ENCODE assay signal across 9 mouse cellular contexts in the genomic region with DNA sequence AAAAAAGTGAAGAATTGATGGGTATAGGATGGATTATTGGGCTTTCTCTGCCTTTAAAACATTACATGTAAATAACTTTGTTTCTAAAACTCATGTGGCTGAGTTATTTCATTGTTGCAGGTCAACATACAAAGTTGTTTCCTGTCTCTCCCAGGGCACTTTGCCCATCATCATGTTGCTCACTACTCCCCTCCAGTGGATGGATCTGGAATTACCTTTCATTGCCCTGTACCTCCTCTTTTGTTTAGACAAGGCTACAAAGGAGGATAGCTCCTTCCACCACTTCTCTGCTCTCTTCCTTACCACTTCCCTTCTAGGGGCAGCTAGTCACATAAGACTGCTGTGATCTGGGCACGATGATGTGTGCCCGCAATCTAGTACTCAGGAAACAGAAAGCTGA. TPM values are rescaled to one million over a fixed set of nuclear protein-coding genes. Genes with fewer than 3 reads are reported as not detected.
DNase-seq lines count a peak whose midpoint lies in the region; ATAC-seq and TF ChIP-seq lines count a peak whose summit lies in the region.
"Had no signal": no experiment of that assay in that cellular context is flagged by ENCODE, and none has a peak within 500 bp of the region (broad histone marks: within the 10 kb centered on the region; RNA-seq: fewer than 3 reads in every experiment).

No protein-coding gene starts in this region.

- H3K9ac ChIP-seq in hindbrain, embryonic 11.5 days (ENCODE audit: low read depth, low read length) = no peak overlapping the region
- no peak overlapping the region for H3K9ac ChIP-seq in hindbrain, embryonic 13.5 days
- no peak overlapping the region for H3K9ac ChIP-seq in midbrain, postnatal 0 days (replicated peaks; ENCODE audit: low read length, poor library complexity, severe bottlenecking)

- no peak overlapping the region for H3K4me2 ChIP-seq in hindbrain, embryonic 11.5 days (replicated peaks; ENCODE audit: low read depth, low read length)
- H3K4me2 ChIP-seq in hindbrain, embryonic 13.5 days = no peak overlapping the region
- no peak overlapping the region for H3K4me2 ChIP-seq in midbrain, postnatal 0 days (ENCODE audit: low read depth, low read length, poor library complexity, severe bottlenecking)

- TF ChIP-seq CTCF in midbrain, postnatal 0 days (IDR thresholded peaks at IDR 0.05) = peak; percentile 72

- intact Hi-C loops in heart, postnatal 14 days (cut with DNase I) = loop anchor here (5.0 kb wide), 3 partner anchors 58 to 122 kb away; no protein-coding TSS in a partner anchor

- WGBS in hindbrain, embryonic 11.5 days = 57% methylated on average over 2 of the region's 2 CpGs
- 54% methylated on average over 2 of the region's 2 CpGs for WGBS in hindbrain, embryonic 13.5 days
- 49% methylated on average over 2 of the region's 2 CpGs for WGBS in midbrain, postnatal 0 days

- H3K4me1 ChIP-seq in hindbrain, embryonic 11.5 days (replicated peaks; ENCODE audit: control insufficient read depth, insufficient read depth, low read length) = 0 out of 2 replicates have a peak, but pooled peaks cover 2% of the 10 kb centered on the region
- H3K4me1 ChIP-seq in hindbrain, embryonic 13.5 days (replicated peaks) = peaks cover 19% of the 10 kb centered on the region
- H3K4me1 ChIP-seq in midbrain, postnatal 0 days (ENCODE audit: insufficient read depth, low read length) = peaks cover 10% of the 10 kb centered on the region

- H3K36me3 ChIP-seq in hindbrain, embryonic 11.5 days (ENCODE audit: control insufficient read depth, insufficient read depth, low read length) = no peaks in the 10 kb centered on the region
- no peaks in the 10 kb centered on the region for H3K36me3 ChIP-seq in hindbrain, embryonic 13.5 days
- H3K36me3 ChIP-seq in midbrain, postnatal 0 days (ENCODE audit: insufficient read depth, low read length) = no peaks in the 10 kb centered on the region

- no peak overlapping the region for H3K4me3 ChIP-seq in hindbrain, embryonic 11.5 days (ENCODE audit: low read depth, low read length)
- no peak overlapping the region for H3K4me3 ChIP-seq in hindbrain, embryonic 13.5 days
- no peak overlapping the region for H3K4me3 ChIP-seq in midbrain, postnatal 0 days (ENCODE audit: low read depth, low read length)

- peak; percentile 86 for DNase-seq in hindbrain, embryonic 11.5 days (ENCODE audit: low spot score)
- DNase-seq in cerebellum, postnatal 36 days = peak; percentile 73 to 83
- DNase-seq in heart, postnatal 14 days = peak; percentile 81 to 91
- peak; percentile 37 to 71 for DNase-seq in layer of hippocampus, postnatal 36 days
- peak; percentile 46 for DNase-seq in midbrain, postnatal 0 days (ENCODE audit: low spot score)
- DNase-seq in testis, postnatal 10 days (ENCODE audit: low spot score) = peak; percentile 84

- H3K27me3 ChIP-seq in hindbrain, embryonic 11.5 days (ENCODE audit: control insufficient read depth, insufficient read depth, low read length) = no peaks in the 10 kb centered on the region
- H3K27me3 ChIP-seq in hindbrain, embryonic 13.5 days = no peaks in the 10 kb centered on the region
- no peaks in the 10 kb centered on the region for H3K27me3 ChIP-seq in midbrain, postnatal 0 days (ENCODE audit: insufficient read depth, low read length)

- ATAC-seq in hindbrain, embryonic 11.5 days (ENCODE audit: low FRiP score) = no peak
- ATAC-seq in hindbrain, embryonic 13.5 days (ENCODE audit: low FRiP score) = no peak
- ATAC-seq in activated CD4-positive, CD25-positive, alpha-beta regulatory T cell, adult 4 months = peak; percentile 82
- ATAC-seq in midbrain, postnatal 0 days (ENCODE audit: low FRiP score) = no peak

- H3K9me3 ChIP-seq in hindbrain, embryonic 11.5 days (ENCODE audit: control insufficient read depth, low read length) = no peaks in the 10 kb centered on the region
- H3K9me3 ChIP-seq in hindbrain, embryonic 13.5 days = no peaks in the 10 kb centered on the region
- no peaks in the 10 kb centered on the region for H3K9me3 ChIP-seq in midbrain, postnatal 0 days (ENCODE audit: low read length)

- no peak overlapping the region for H3K27ac ChIP-seq in hindbrain, embryonic 11.5 days (ENCODE audit: low read depth, low read length)
- no peak overlapping the region for H3K27ac ChIP-seq in hindbrain, embryonic 13.5 days
- H3K27ac ChIP-seq in midbrain, postnatal 0 days (ENCODE audit: low read depth, low read length) = no peak overlapping the region
- H3K27ac ChIP-seq: macrophage had no signal

RNA-seq across cellular contexts. Expression of gene Car12, which starts 7.7 kb away (rescaled TPM):
- 1.0 and 1.2 TPM in 2 replicates for polyA plus RNA-seq in hindbrain, embryonic 11.5 days (2014; fragmentation: Nextera tagmentation; extraction: Ambion mirVana)
- polyA plus RNA-seq in hindbrain, embryonic 13.5 days (2015; fragmentation: Nextera tagmentation; extraction: Ambion mirVana) = 3.3 and 6.4 TPM in 2 replicates
- 10 to 100 TPM in 1 of 2 experiments, 1 to 10 TPM in 1; 9.0 to 11.3 TPM for polyA plus RNA-seq in activated CD4-positive, CD25-positive, alpha-beta regulatory T cell, adult 4 months (2017; shearing (Covaris generic))
- total RNA-seq in heart, postnatal 14 days (2021) = not detected
- 10 to 100 TPM; 49.3 to 57.9 TPM for total RNA-seq in layer of hippocampus, postnatal 36 days (2021)
- 2.8 and 6.6 TPM in 2 replicates for total RNA-seq in midbrain, postnatal 0 days (2014; rRNA removed)
- 0.32 and 0.79 TPM in 2 replicates for polyA plus RNA-seq in midbrain, postnatal 0 days (2015; fragmentation: Nextera tagmentation; extraction: Ambion mirVana)
